Comparison of ENCODE assay signal across 29 mouse cellular contexts in genomic region chr15:100619200-100619599, GRCm38 (mm10).
"Had no signal": no experiment of that assay in that cellular context is flagged by ENCODE, and none has a peak within 500 bp of the region (broad histone marks: within the 10 kb centered on the region; RNA-seq: fewer than 3 reads in every experiment).

No protein-coding gene starts in this region.

- H3K27ac ChIP-seq: gastrocnemius, adult 2 months; heart, embryonic 10.5 days; heart, embryonic 13.5 days; heart, embryonic 15.5 days; hindbrain, embryonic 13.5 days; hindbrain, embryonic 15.5 days; hindbrain, postnatal 0 days; kidney, embryonic 15.5 days; kidney, postnatal 0 days; limb, embryonic 10.5 days; limb, embryonic 12.5 days; liver, embryonic 13.5 days; liver, embryonic 15.5 days had no signal

- H3K4me3 ChIP-seq: gastrocnemius, adult 2 months; heart, embryonic 10.5 days; heart, embryonic 13.5 days; heart, embryonic 15.5 days; hindbrain, embryonic 13.5 days; hindbrain, embryonic 15.5 days; kidney, embryonic 15.5 days; limb, embryonic 10.5 days; limb, embryonic 12.5 days; liver, embryonic 13.5 days; liver, embryonic 15.5 days had no signal

- H3K9ac ChIP-seq: heart, embryonic 13.5 days; heart, embryonic 15.5 days; hindbrain, embryonic 13.5 days; hindbrain, embryonic 15.5 days; kidney, embryonic 15.5 days; limb, embryonic 12.5 days; liver, embryonic 13.5 days; liver, embryonic 15.5 days; liver, postnatal 0 days had no signal

- H3K4me2 ChIP-seq: heart, embryonic 13.5 days; heart, embryonic 15.5 days; hindbrain, embryonic 13.5 days; hindbrain, embryonic 15.5 days; kidney, embryonic 15.5 days; limb, embryonic 12.5 days; liver, embryonic 11.5 days; liver, embryonic 13.5 days; liver, embryonic 15.5 days had no signal

- DNase-seq: gastrocnemius, adult 2 months; gastrocnemius, postnatal 10 days; gastrocnemius, postnatal 25 days; heart, adult 18-20 months; heart, postnatal 14 days; heart, postnatal 36 days; kidney, adult 11 months; kidney, adult 2 months; kidney, adult 9 months; kidney, postnatal 14 days; kidney, postnatal 36 days; layer of hippocampus, adult 9-11 months; layer of hippocampus, postnatal 36 days; liver; liver, embryonic 13.5 days; liver, postnatal 0 days had no signal

- H3K9me3 ChIP-seq: heart, embryonic 10.5 days; heart, embryonic 13.5 days; heart, embryonic 15.5 days; hindbrain, embryonic 13.5 days; hindbrain, embryonic 15.5 days; kidney, embryonic 15.5 days; limb, embryonic 10.5 days; limb, embryonic 12.5 days; liver, embryonic 13.5 days; liver, embryonic 15.5 days had no signal

- H3K27me3 ChIP-seq: heart, embryonic 13.5 days; heart, embryonic 15.5 days; hindbrain, embryonic 13.5 days; hindbrain, embryonic 15.5 days; kidney, embryonic 15.5 days; limb, embryonic 12.5 days; liver, embryonic 13.5 days; liver, embryonic 15.5 days had no signal

- ATAC-seq: hindbrain, postnatal 0 days; intestine, embryonic 16.5 days; liver, postnatal 0 days had no signal
